Mouse (Mus musculus) inflammation-experienced regulatory T-cells, adult 6 months (primary cell): ENCODE results near the gene Vmn1r218. TPM values are rescaled to one million over a fixed set of nuclear protein-coding genes. Genes with fewer than 3 reads are reported as not detected.
"Not testable (repeated sequence)": the region's sequence is repeated elsewhere in the genome, so short reads cannot be mapped to it uniquely, and the experiment has no call there.

ENCODE experiments used
- ATAC-seq: one replicate; pipeline ENCODE4 v1.8.0; 2017
- polyA plus RNA-seq, 3 experiments: library from polyadenylated mRNA; unstranded; fragments of 100-300 nt; shearing (Covaris generic); gene quantifications; one replicate each; pipeline ENCODE4 v1.2.1; 2017

The Vmn1r218 gene
- under 1 TPM in 2 of 3 experiments, not detected in 1; 0.04 to 0.05 TPM for polyA plus RNA-seq

- no peak for ATAC-seq
Observed at GRCm38 (mm10) chr13:23133099-23133498, at the start of gene Vmn1r218. Gene Vmn1r218, plus strand, starts transcription at chr13:23133155.

GRCm38 (mm10) chr13:23094386-23094785 lies 38.6 kb upstream of the Vmn1r218 start:
- ATAC-seq, result no peak

GRCm38 (mm10) chr13:23118126-23118525 lies 14.8 kb upstream of the Vmn1r218 start, which contains the start of gene Vmn1r217:
Gene Vmn1r217, minus strand, starts transcription at chr13:23118226.
- ATAC-seq, result not testable (repeated sequence)

- no peak for ATAC-seq
Observed at GRCm38 (mm10) chr13:23120611-23121010, 12.3 kb upstream of the Vmn1r218 start.

GRCm38 (mm10) chr13:23133501-23133900 lies 546 bp downstream of the Vmn1r218 start:
- no peak for ATAC-seq

- ATAC-seq, result no peak
Observed at GRCm38 (mm10) chr13:23138880-23139279, 5.9 kb downstream of the Vmn1r218 start.

- no peak for ATAC-seq
Observed at GRCm38 (mm10) chr13:23157848-23158247, 24.9 kb downstream of the Vmn1r218 start.

GRCm38 (mm10) chr13:23159012-23159411 lies 26.1 kb downstream of the Vmn1r218 start, which contains the start of gene Vmn1r219:
Gene Vmn1r219, plus strand, starts transcription at chr13:23159312.
- no peak for ATAC-seq

- ATAC-seq, result not testable (repeated sequence)
Observed at GRCm38 (mm10) chr13:23166471-23166870, 33.5 kb downstream of the Vmn1r218 start.

- ATAC-seq, result no peak
Observed at GRCm38 (mm10) chr13:23187875-23188274, 54.9 kb downstream of the Vmn1r218 start, which contains the start of gene Vmn1r220. Gene Vmn1r220, minus strand, starts transcription at chr13:23187975.

Other genes starting within 250 kb of the Vmn1r218 start
- not detected for gene Vmn1r212, start 248.9 kb upstream of the Vmn1r218 start, polyA plus RNA-seq
- not detected for gene Vmn1r213, start 125.5 kb upstream of the Vmn1r218 start, polyA plus RNA-seq
- gene Vmn1r214, start 102.7 kb upstream of the Vmn1r218 start, polyA plus RNA-seq, result under 1 TPM in 1 of 3 experiments, not detected in 2; 0.52 TPM
- not detected for gene Vmn1r215, start 65.1 kb upstream of the Vmn1r218 start, polyA plus RNA-seq
- gene Vmn1r217, start 14.9 kb upstream of the Vmn1r218 start, polyA plus RNA-seq, result not detected
- gene Vmn1r219, start 26.2 kb downstream of the Vmn1r218 start, polyA plus RNA-seq, result not detected
- not detected for gene Vmn1r220, start 54.8 kb downstream of the Vmn1r218 start, polyA plus RNA-seq
- gene Vmn1r221, start 81.0 kb downstream of the Vmn1r218 start, polyA plus RNA-seq, result not detected
- not detected for gene Vmn1r222, start 102.8 kb downstream of the Vmn1r218 start, polyA plus RNA-seq
- not detected for gene Vmn1r223, start 114.0 kb downstream of the Vmn1r218 start, polyA plus RNA-seq
- 10 to 100 TPM; 28.6 to 33.1 (median 30.2) TPM for gene Zfp322a, start 236.1 kb downstream of the Vmn1r218 start, polyA plus RNA-seq